Mouse (Mus musculus): ENCODE measurements around the gene Cog5. TPM values are rescaled to one million over a fixed set of nuclear protein-coding genes. Genes with fewer than 3 reads are reported as not detected.

Cog5 gene
- polyA plus RNA-seq, 1 experiment from 2014 or later = 34.3 TPM

GRCm38 (mm10) chr12:31719586-31720275 is 65.1 kb downstream of the Cog5 start:
- Histone ChIP-seq H3K27me3 (ENCODE audit: control insufficient read depth, insufficient read depth, low read length) (no peaks in the 10 kb centered on the region), H3K4me1 (ENCODE audit: control insufficient read depth, insufficient read depth, low read length) (no peaks in the 10 kb centered on the region), H3K9ac (ENCODE audit: low read length) (no peak overlapping the region), H3K9me3 (ENCODE audit: control insufficient read depth, low read length) (no peaks in the 10 kb centered on the region), H3K4me3 (ENCODE audit: low read depth, low read length) (no peak overlapping the region), H3K36me3 (ENCODE audit: control insufficient read depth, insufficient read depth, low read length) (no peaks in the 10 kb centered on the region), H3K27ac (ENCODE audit: low read depth, low read length) (no peak overlapping the region), H3K4me2 (no peak overlapping the region)
- no peak for ATAC-seq (ENCODE audit: low FRiP score)
- no peak for DNase-seq (ENCODE audit: low spot score, missing footprints)
- 94% methylated on average over 1 of the region's 1 CpGs for WGBS

GRCm38 (mm10) chr12:31724576-31724975 is 69.9 kb downstream of the Cog5 start:
- no peak overlapping the region for H3K4me2 ChIP-seq
- H3K9ac ChIP-seq (ENCODE audit: low read length) = no peak overlapping the region
- H3K4me1 ChIP-seq (ENCODE audit: control insufficient read depth, insufficient read depth, low read length) = no peaks in the 10 kb centered on the region
- DNase-seq (ENCODE audit: low spot score, missing footprints) (no peak), ATAC-seq (ENCODE audit: low FRiP score) (no peak)
- H3K27me3 ChIP-seq (ENCODE audit: control insufficient read depth, insufficient read depth, low read length) = no peaks in the 10 kb centered on the region
- no peaks in the 10 kb centered on the region for H3K36me3 ChIP-seq (ENCODE audit: control insufficient read depth, insufficient read depth, low read length)
- no peaks in the 10 kb centered on the region for H3K9me3 ChIP-seq (ENCODE audit: control insufficient read depth, low read length)
- H3K4me3 ChIP-seq (ENCODE audit: low read depth, low read length) = no peak overlapping the region
- WGBS = 86% methylated on average over 3 of the region's 3 CpGs
- H3K27ac ChIP-seq (ENCODE audit: low read depth, low read length) = no peak overlapping the region

GRCm38 (mm10) chr12:31725511-31726275 is 71.0 kb downstream of the Cog5 start:
- ATAC-seq (ENCODE audit: low FRiP score) (no peak), DNase-seq (ENCODE audit: low spot score, missing footprints) (no peak)
- WGBS = 91% methylated on average over 12 of the region's 12 CpGs
- Histone ChIP-seq H3K9ac (ENCODE audit: low read length) (no peak overlapping the region), H3K36me3 (ENCODE audit: control insufficient read depth, insufficient read depth, low read length) (no peaks in the 10 kb centered on the region), H3K4me3 (ENCODE audit: low read depth, low read length) (no peak overlapping the region), H3K4me2 (no peak overlapping the region), H3K4me1 (ENCODE audit: control insufficient read depth, insufficient read depth, low read length) (no peaks in the 10 kb centered on the region), H3K9me3 (ENCODE audit: control insufficient read depth, low read length) (no peaks in the 10 kb centered on the region), H3K27ac (ENCODE audit: low read depth, low read length) (no peak overlapping the region), H3K27me3 (ENCODE audit: control insufficient read depth, insufficient read depth, low read length) (no peaks in the 10 kb centered on the region)

GRCm38 (mm10) chr12:31726707-31727106 is 72.0 kb downstream of the Cog5 start:
- no peak overlapping the region for H3K27ac ChIP-seq (ENCODE audit: low read depth, low read length)
- no peaks in the 10 kb centered on the region for H3K4me1 ChIP-seq (ENCODE audit: control insufficient read depth, insufficient read depth, low read length)
- no peaks in the 10 kb centered on the region for H3K9me3 ChIP-seq (ENCODE audit: control insufficient read depth, low read length)
- no peaks in the 10 kb centered on the region for H3K36me3 ChIP-seq (ENCODE audit: control insufficient read depth, insufficient read depth, low read length)
- no peak overlapping the region for H3K4me2 ChIP-seq
- no peaks in the 10 kb centered on the region for H3K27me3 ChIP-seq (ENCODE audit: control insufficient read depth, insufficient read depth, low read length)
- 53% methylated on average over 1 of the region's 1 CpGs for WGBS
- no peak overlapping the region for H3K9ac ChIP-seq (ENCODE audit: low read length)
- DNase-seq (ENCODE audit: low spot score, missing footprints) = no peak
- no peak for ATAC-seq (ENCODE audit: low FRiP score)
- H3K4me3 ChIP-seq (ENCODE audit: low read depth, low read length) = no peak overlapping the region

- Histone ChIP-seq H3K27ac (ENCODE audit: low read depth, low read length) (no peak overlapping the region), H3K4me2 (no peak overlapping the region), H3K27me3 (ENCODE audit: control insufficient read depth, insufficient read depth, low read length) (no peaks in the 10 kb centered on the region), H3K4me3 (ENCODE audit: low read depth, low read length) (no peak overlapping the region), H3K9ac (ENCODE audit: low read length) (no peak overlapping the region), H3K4me1 (ENCODE audit: control insufficient read depth, insufficient read depth, low read length) (no peaks in the 10 kb centered on the region), H3K9me3 (ENCODE audit: control insufficient read depth, low read length) (no peaks in the 10 kb centered on the region), H3K36me3 (ENCODE audit: control insufficient read depth, insufficient read depth, low read length) (no peaks in the 10 kb centered on the region)
- no peak for ATAC-seq (ENCODE audit: low FRiP score)
- 97% methylated on average over 1 of the region's 1 CpGs for WGBS
- no peak for DNase-seq (ENCODE audit: low spot score, missing footprints)
Observed at GRCm38 (mm10) chr12:31730126-31730525, 75.5 kb downstream of the Cog5 start.

- ATAC-seq (ENCODE audit: low FRiP score) (no peak), DNase-seq (ENCODE audit: low spot score, missing footprints) (no peak)
- WGBS = 87% methylated on average over 2 of the region's 2 CpGs
- H3K4me3 ChIP-seq (ENCODE audit: low read depth, low read length) = no peak overlapping the region
- H3K9ac ChIP-seq (ENCODE audit: low read length) = no peak overlapping the region
- H3K4me1 ChIP-seq (ENCODE audit: control insufficient read depth, insufficient read depth, low read length) = no peaks in the 10 kb centered on the region
- H3K36me3 ChIP-seq (ENCODE audit: control insufficient read depth, insufficient read depth, low read length) = no peaks in the 10 kb centered on the region
- no peak overlapping the region for H3K27ac ChIP-seq (ENCODE audit: low read depth, low read length)
- no peaks in the 10 kb centered on the region for H3K27me3 ChIP-seq (ENCODE audit: control insufficient read depth, insufficient read depth, low read length)
- H3K9me3 ChIP-seq (ENCODE audit: control insufficient read depth, low read length) = no peaks in the 10 kb centered on the region
- H3K4me2 ChIP-seq = no peak overlapping the region
Observed at GRCm38 (mm10) chr12:31734616-31735015, 79.9 kb downstream of the Cog5 start.

GRCm38 (mm10) chr12:31747301-31747700 is 92.6 kb downstream of the Cog5 start:
- no peaks in the 10 kb centered on the region for H3K36me3 ChIP-seq (ENCODE audit: control insufficient read depth, insufficient read depth, low read length)
- no peaks in the 10 kb centered on the region for H3K27me3 ChIP-seq (ENCODE audit: control insufficient read depth, insufficient read depth, low read length)
- no peak overlapping the region for H3K27ac ChIP-seq (ENCODE audit: low read depth, low read length)
- 85% methylated on average over 8 of the region's 8 CpGs for WGBS
- no peaks in the 10 kb centered on the region for H3K4me1 ChIP-seq (ENCODE audit: control insufficient read depth, insufficient read depth, low read length)
- H3K4me2 ChIP-seq = no peak overlapping the region
- H3K9me3 ChIP-seq (ENCODE audit: control insufficient read depth, low read length) = no peaks in the 10 kb centered on the region
- H3K9ac ChIP-seq (ENCODE audit: low read length) = no peak overlapping the region
- DNase-seq (ENCODE audit: low spot score, missing footprints) = no peak
- H3K4me3 ChIP-seq (ENCODE audit: low read depth, low read length) = no peak overlapping the region
- ATAC-seq (ENCODE audit: low FRiP score) = no peak

GRCm38 (mm10) chr12:31749846-31750245 is 95.2 kb downstream of the Cog5 start:
- H3K27ac ChIP-seq (ENCODE audit: low read depth, low read length) = no peak overlapping the region
- H3K27me3 ChIP-seq (ENCODE audit: control insufficient read depth, insufficient read depth, low read length) = no peaks in the 10 kb centered on the region
- no peaks in the 10 kb centered on the region for H3K9me3 ChIP-seq (ENCODE audit: control insufficient read depth, low read length)
- no peaks in the 10 kb centered on the region for H3K4me1 ChIP-seq (ENCODE audit: control insufficient read depth, insufficient read depth, low read length)
- no peak for ATAC-seq (ENCODE audit: low FRiP score)
- 94% methylated on average over 4 of the region's 4 CpGs for WGBS
- H3K4me2 ChIP-seq = no peak overlapping the region
- no peak for DNase-seq (ENCODE audit: low spot score, missing footprints)
- H3K9ac ChIP-seq (ENCODE audit: low read length) = no peak overlapping the region
- H3K4me3 ChIP-seq (ENCODE audit: low read depth, low read length) = no peak overlapping the region
- no peaks in the 10 kb centered on the region for H3K36me3 ChIP-seq (ENCODE audit: control insufficient read depth, insufficient read depth, low read length)

GRCm38 (mm10) chr12:31754465-31754864 is 99.8 kb downstream of the Cog5 start:
- Histone ChIP-seq H3K9ac (ENCODE audit: low read length) (no peak overlapping the region), H3K27ac (ENCODE audit: low read depth, low read length) (no peak overlapping the region), H3K36me3 (ENCODE audit: control insufficient read depth, insufficient read depth, low read length) (no peaks in the 10 kb centered on the region), H3K4me1 (ENCODE audit: control insufficient read depth, insufficient read depth, low read length) (no peaks in the 10 kb centered on the region), H3K9me3 (ENCODE audit: control insufficient read depth, low read length) (no peaks in the 10 kb centered on the region), H3K4me3 (ENCODE audit: low read depth, low read length) (no peak overlapping the region), H3K4me2 (no peak overlapping the region), H3K27me3 (ENCODE audit: control insufficient read depth, insufficient read depth, low read length) (no peaks in the 10 kb centered on the region)
- no peak for ATAC-seq (ENCODE audit: low FRiP score)
- no peak for DNase-seq (ENCODE audit: low spot score, missing footprints)
- WGBS = 74% methylated on average over 2 of the region's 2 CpGs
